Mouse (Mus musculus): ENCODE results near the gene Ablim2. TPM values are rescaled to one million over a fixed set of nuclear protein-coding genes. Genes with fewer than 3 reads are reported as not detected.

Ablim2 gene
- total RNA-seq, 1 experiment from 2014 or later = not detected

- ATAC-seq (replicated peaks; ENCODE audit: insufficient number of reproducible peaks, low FRiP score, low TSS enrichment, poor library complexity, severe bottlenecking) = no peak
Observed at GRCm38 (mm10) chr5:35737231-35737901, 20.3 kb upstream of the Ablim2 start.

GRCm38 (mm10) chr5:35739005-35739404, 18.7 kb upstream of the Ablim2 start:
- ATAC-seq (replicated peaks; ENCODE audit: insufficient number of reproducible peaks, low FRiP score, low TSS enrichment, poor library complexity, severe bottlenecking) = no peak

GRCm38 (mm10) chr5:35739536-35740278, 18.0 kb upstream of the Ablim2 start, which contains the start of gene Sh3tc1:
Gene Sh3tc1, minus strand, starts transcription at chr5:35739987.
- no peak for ATAC-seq (replicated peaks; ENCODE audit: insufficient number of reproducible peaks, low FRiP score, low TSS enrichment, poor library complexity, severe bottlenecking)

- no peak for ATAC-seq (replicated peaks; ENCODE audit: insufficient number of reproducible peaks, low FRiP score, low TSS enrichment, poor library complexity, severe bottlenecking)
Observed at GRCm38 (mm10) chr5:35740716-35741115, 17.0 kb upstream of the Ablim2 start.

GRCm38 (mm10) chr5:35741225-35741820, 16.4 kb upstream of the Ablim2 start:
- no peak for ATAC-seq (replicated peaks; ENCODE audit: insufficient number of reproducible peaks, low FRiP score, low TSS enrichment, poor library complexity, severe bottlenecking)

GRCm38 (mm10) chr5:35743238-35743951, 14.3 kb upstream of the Ablim2 start:
- ATAC-seq (replicated peaks; ENCODE audit: insufficient number of reproducible peaks, low FRiP score, low TSS enrichment, poor library complexity, severe bottlenecking) = no peak

GRCm38 (mm10) chr5:35743990-35744722, 13.5 kb upstream of the Ablim2 start:
- no peak for ATAC-seq (replicated peaks; ENCODE audit: insufficient number of reproducible peaks, low FRiP score, low TSS enrichment, poor library complexity, severe bottlenecking)

GRCm38 (mm10) chr5:35745406-35745805, 12.3 kb upstream of the Ablim2 start:
- no peak for ATAC-seq (replicated peaks; ENCODE audit: insufficient number of reproducible peaks, low FRiP score, low TSS enrichment, poor library complexity, severe bottlenecking)

GRCm38 (mm10) chr5:35746910-35747309, 10.8 kb upstream of the Ablim2 start:
- peak; percentile 69 for ATAC-seq (replicated peaks; ENCODE audit: insufficient number of reproducible peaks, low FRiP score, low TSS enrichment, poor library complexity, severe bottlenecking)

- no peak for ATAC-seq (replicated peaks; ENCODE audit: insufficient number of reproducible peaks, low FRiP score, low TSS enrichment, poor library complexity, severe bottlenecking)
Observed at GRCm38 (mm10) chr5:35749416-35749815, 8.3 kb upstream of the Ablim2 start.

- ATAC-seq (replicated peaks; ENCODE audit: insufficient number of reproducible peaks, low FRiP score, low TSS enrichment, poor library complexity, severe bottlenecking) = no peak
Observed at GRCm38 (mm10) chr5:35750026-35750425, 7.7 kb upstream of the Ablim2 start.

- no peak for ATAC-seq (replicated peaks; ENCODE audit: insufficient number of reproducible peaks, low FRiP score, low TSS enrichment, poor library complexity, severe bottlenecking)
Observed at GRCm38 (mm10) chr5:35751016-35751415, 6.7 kb upstream of the Ablim2 start.

GRCm38 (mm10) chr5:35755131-35755733, 2.4 kb upstream of the Ablim2 start:
- ATAC-seq (replicated peaks; ENCODE audit: insufficient number of reproducible peaks, low FRiP score, low TSS enrichment, poor library complexity, severe bottlenecking) = peak; percentile 41; the same call in 1 of the 2 replicates

- no peak for ATAC-seq (replicated peaks; ENCODE audit: insufficient number of reproducible peaks, low FRiP score, low TSS enrichment, poor library complexity, severe bottlenecking)
Observed at GRCm38 (mm10) chr5:35756020-35756419, 1.7 kb upstream of the Ablim2 start.

GRCm38 (mm10) chr5:35756997-35757638, 562 bp upstream of the Ablim2 start:
- peak; percentile 10; the same call in 1 of the 2 replicates for ATAC-seq (replicated peaks; ENCODE audit: insufficient number of reproducible peaks, low FRiP score, low TSS enrichment, poor library complexity, severe bottlenecking)

- no peak for ATAC-seq (replicated peaks; ENCODE audit: insufficient number of reproducible peaks, low FRiP score, low TSS enrichment, poor library complexity, severe bottlenecking)
Observed at GRCm38 (mm10) chr5:35758081-35759053, 687 bp downstream of the Ablim2 start.

- no peak for ATAC-seq (replicated peaks; ENCODE audit: insufficient number of reproducible peaks, low FRiP score, low TSS enrichment, poor library complexity, severe bottlenecking)
Observed at GRCm38 (mm10) chr5:35761323-35761722, 3.6 kb downstream of the Ablim2 start.

All from monocyte, adult 5-6 weeks (primary cell).